Mouse (Mus musculus) limb, embryonic 11.5 days (tissue): Measurements from ENCODE around the gene Fabp3. TPM values are rescaled to one million over a fixed set of nuclear protein-coding genes. Genes with fewer than 3 reads are reported as not detected.
A peak's percentile ranks its signal among the peaks of the same experiment; 100 is the strongest.

Source experiments
- ATAC-seq: fragments of 200-750 bp; cut with Nextera tagmentation; 2 replicates; pipeline ENCODE4 v1.8.0; 2017; ENCODE audit warnings: low read depth; ENCODE audit not compliant: insufficient number of reproducible peaks, low FRiP score, low TSS enrichment
- DNase-seq: peaks from one replicate; pipeline ENCODE4 v3.0.0-alpha.2; 2015; ENCODE audit warnings: low spot score
- H3K27ac ChIP-seq: fragments of 300-500 bp; sonication (generic); replicated peaks from 2 replicates; pipeline ENCODE4 v1.5.1; 2014; ENCODE audit warnings: low read depth, mild to moderate bottlenecking, low read length
- H3K27me3 ChIP-seq: fragments of 300-500 bp; sonication (generic); 2 replicates; pipeline ENCODE4 v1.6.1; 2014; ENCODE audit warnings: mild to moderate bottlenecking, low read length, mixed read lengths; ENCODE audit not compliant: control insufficient read depth, insufficient read depth
- H3K36me3 ChIP-seq: fragments of 300-500 bp; sonication (generic); 2 replicates; pipeline ENCODE4 v1.6.1; 2014; ENCODE audit warnings: mild to moderate bottlenecking, low read length, moderate library complexity, mixed read lengths; ENCODE audit not compliant: control insufficient read depth, insufficient read depth
- H3K4me1 ChIP-seq: fragments of 300-500 bp; sonication (generic); 2 replicates; pipeline ENCODE4 v1.6.1; 2014; ENCODE audit warnings: low read length, mixed read lengths; ENCODE audit not compliant: control insufficient read depth, insufficient read depth
- H3K4me2 ChIP-seq: fragments of 300-500 bp; sonication (generic); 2 replicates; pipeline ENCODE4 v1.6.1; 2014; ENCODE audit warnings: low read depth, mild to moderate bottlenecking, moderate library complexity; ENCODE audit not compliant: severe bottlenecking
- H3K4me3 ChIP-seq: fragments of 300-500 bp; sonication (generic); 2 replicates; pipeline ENCODE4 v1.5.1; 2014; ENCODE audit warnings: low read depth, low read length
- H3K9ac ChIP-seq: fragments of 300-500 bp; sonication (generic); 2 replicates; pipeline ENCODE4 v1.6.1; 2014; ENCODE audit warnings: mild to moderate bottlenecking, low read length
- H3K9me3 ChIP-seq: fragments of 300-500 bp; sonication (generic); 2 replicates; pipeline ENCODE4 v1.6.1; 2016; ENCODE audit warnings: low read length; ENCODE audit not compliant: control insufficient read depth
- WGBS: fragments of 180-500 bp; shearing (Covaris S2); extraction: QIAGEN DNeasy Blood & Tissue Kit; methylation state at CpG from one replicate; pipeline ENCODE4 v1.1.7; 2014; 5-methylcytosine and 5-hydroxymethylcytosine counted together
- polyA plus RNA-seq: library from polyadenylated mRNA; unstranded; fragments of >200 nt; fragmentation: Nextera tagmentation; extraction: Ambion mirVana; gene quantifications from 2 replicates; pipeline ENCODE4 v1.2.1, GENCODE M21; 2014

The Fabp3 gene
- polyA plus RNA-seq, 1 experiment from 2014 or later: 5.1 TPM

- H3K4me1 ChIP-seq: no peaks in the 10 kb centered on the region
- H3K9me3 ChIP-seq: no peaks in the 10 kb centered on the region
- H3K4me3 ChIP-seq: no peak overlapping the region
- ATAC-seq: no peak
- no peaks in the 10 kb centered on the region for H3K27me3 ChIP-seq
- no peak overlapping the region for H3K9ac ChIP-seq
- H3K4me2 ChIP-seq: no peak overlapping the region
- H3K36me3 ChIP-seq: peaks cover 11% of the 10 kb centered on the region
- WGBS: 81% methylated on average over 1 of the region's 1 CpGs
- no peak for DNase-seq
- no peak overlapping the region for H3K27ac ChIP-seq
These were observed 14.8 kb downstream of the Fabp3 start for GRCm38 (mm10) chr4:130323165-130323564.

GRCm38 (mm10) chr4:130323607-130324006 lies 15.2 kb downstream of the Fabp3 start:
- Histone ChIP-seq H3K27me3 (no peaks in the 10 kb centered on the region), H3K4me2 (no peak overlapping the region)
- WGBS: 85% methylated on average over 5 of the region's 5 CpGs

GRCm38 (mm10) chr4:130325446-130325845 lies 17.1 kb downstream of the Fabp3 start:
- no peak for ATAC-seq
- 90% methylated on average over 2 of the region's 2 CpGs for WGBS
- H3K9me3 ChIP-seq: no peaks in the 10 kb centered on the region
- no peak for DNase-seq
- H3K4me2 ChIP-seq: no peak overlapping the region
- no peaks in the 10 kb centered on the region for H3K27me3 ChIP-seq
- H3K4me3 ChIP-seq: no peak overlapping the region
- no peaks in the 10 kb centered on the region for H3K4me1 ChIP-seq
- no peak overlapping the region for H3K27ac ChIP-seq
- peaks cover 11% of the 10 kb centered on the region for H3K36me3 ChIP-seq
- H3K9ac ChIP-seq: no peak overlapping the region

More at GRCm38 (mm10) chr4:130323607-130324006, 15.2 kb downstream of the Fabp3 start:
- H3K4me1 ChIP-seq: no peaks in the 10 kb centered on the region
- H3K4me3 ChIP-seq: no peak overlapping the region
- ATAC-seq (no peak), DNase-seq (no peak)
- H3K9me3 ChIP-seq: no peaks in the 10 kb centered on the region
- no peak overlapping the region for H3K27ac ChIP-seq
- no peak overlapping the region for H3K9ac ChIP-seq
- peaks cover 11% of the 10 kb centered on the region for H3K36me3 ChIP-seq

GRCm38 (mm10) chr4:130327366-130327765 lies 19.0 kb downstream of the Fabp3 start:
- H3K9me3 ChIP-seq: no peaks in the 10 kb centered on the region
- H3K36me3 ChIP-seq: peaks cover 3% of the 10 kb centered on the region
- no peak overlapping the region for H3K4me3 ChIP-seq
- no peak overlapping the region for H3K4me2 ChIP-seq
- H3K27ac ChIP-seq: no peak overlapping the region
- no peaks in the 10 kb centered on the region for H3K27me3 ChIP-seq
- no peak overlapping the region for H3K9ac ChIP-seq
- WGBS: 87% methylated on average over 9 of the region's 9 CpGs
- ATAC-seq (no peak), DNase-seq (no peak)
- H3K4me1 ChIP-seq: no peaks in the 10 kb centered on the region

DNA sequence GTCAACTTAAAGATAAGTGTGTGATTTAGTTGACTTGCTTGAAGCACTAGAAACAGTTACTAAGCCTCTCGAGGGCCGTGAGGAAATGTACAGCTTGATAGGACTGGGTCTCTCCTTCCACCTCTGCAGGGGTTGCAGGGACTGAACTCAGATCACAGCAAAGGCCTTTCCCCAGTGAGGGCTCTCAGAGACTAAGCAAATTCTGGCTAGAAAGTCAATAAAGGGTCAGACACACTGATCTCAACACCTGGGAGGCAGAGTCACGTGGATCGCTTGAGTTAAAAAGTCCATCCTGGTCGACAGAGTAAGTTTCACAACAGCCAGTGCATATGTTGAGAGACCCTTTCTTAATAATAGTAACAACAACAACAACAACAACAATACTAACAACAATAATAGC lies 27.5 kb downstream of the Fabp3 start:
- DNase-seq (no peak), ATAC-seq (no peak)
- no peak overlapping the region for H3K4me3 ChIP-seq
- no peaks in the 10 kb centered on the region for H3K27me3 ChIP-seq
- H3K9me3 ChIP-seq: no peaks in the 10 kb centered on the region
- H3K4me2 ChIP-seq: no peak overlapping the region
- H3K9ac ChIP-seq: no peak overlapping the region
- 92% methylated on average over 5 of the region's 5 CpGs for WGBS
- no peak overlapping the region for H3K27ac ChIP-seq
- no peaks in the 10 kb centered on the region for H3K4me1 ChIP-seq
- H3K36me3 ChIP-seq: peaks cover 13% of the 10 kb centered on the region

GRCm38 (mm10) chr4:130341691-130342090 lies 33.3 kb downstream of the Fabp3 start:
- WGBS: 37% methylated on average over 4 of the region's 4 CpGs
- H3K4me3 ChIP-seq: no peak overlapping the region
- no peaks in the 10 kb centered on the region for H3K9me3 ChIP-seq
- no peak overlapping the region for H3K4me2 ChIP-seq
- H3K9ac ChIP-seq: no peak overlapping the region
- no peaks in the 10 kb centered on the region for H3K27me3 ChIP-seq
- H3K36me3 ChIP-seq: peaks cover 8% of the 10 kb centered on the region
- H3K4me1 ChIP-seq: no peaks in the 10 kb centered on the region
- ATAC-seq (no peak), DNase-seq (peak; percentile 72)
- no peak overlapping the region for H3K27ac ChIP-seq

GRCm38 (mm10) chr4:130349666-130350065 lies 41.3 kb downstream of the Fabp3 start:
- ATAC-seq (no peak), DNase-seq (no peak)
- WGBS: 94% methylated on average over 6 of the region's 6 CpGs
- H3K36me3 ChIP-seq: peaks cover 10% of the 10 kb centered on the region
- no peak overlapping the region for H3K9ac ChIP-seq
- H3K9me3 ChIP-seq: no peaks in the 10 kb centered on the region
- H3K27me3 ChIP-seq: no peaks in the 10 kb centered on the region
- no peak overlapping the region for H3K27ac ChIP-seq
- H3K4me3 ChIP-seq: no peak overlapping the region
- no peaks in the 10 kb centered on the region for H3K4me1 ChIP-seq
- H3K4me2 ChIP-seq: no peak overlapping the region

DNA sequence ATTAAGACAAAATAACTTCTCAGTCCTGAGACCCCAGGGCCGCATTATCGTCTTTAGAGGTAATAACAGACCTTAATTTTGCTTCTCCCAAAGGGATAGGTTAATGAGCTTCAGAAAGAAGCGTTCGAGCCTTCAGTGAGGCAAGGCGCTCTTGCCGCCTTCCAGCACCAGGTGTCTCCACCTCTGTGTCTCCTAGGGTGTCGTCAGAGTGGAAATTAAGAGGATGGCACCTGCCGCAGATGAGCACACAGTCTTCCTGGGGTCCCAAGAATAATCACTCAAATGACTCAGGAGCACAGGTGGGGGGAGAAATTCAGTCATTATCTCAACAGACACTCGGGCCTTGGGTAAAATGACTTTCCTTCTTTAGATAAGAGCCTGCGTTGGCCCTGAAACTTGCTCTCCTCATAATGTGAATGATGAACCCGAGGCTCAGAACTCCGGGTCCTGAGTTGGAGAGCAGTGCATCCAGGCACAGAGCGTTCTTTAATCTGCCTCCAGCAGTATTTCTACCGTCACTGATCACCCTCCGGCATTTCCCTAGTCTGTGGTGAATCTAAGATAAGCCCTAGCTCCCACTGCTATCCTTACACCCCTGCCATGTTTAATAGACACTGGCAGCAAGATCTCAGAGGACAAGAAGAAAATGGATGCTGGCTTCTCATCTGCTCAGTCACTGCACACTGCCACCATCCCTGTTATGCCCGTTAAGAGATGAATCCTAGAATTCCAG lies 42.5 kb downstream of the Fabp3 start:
- WGBS: 89% methylated on average over 16 of the region's 16 CpGs
- Histone ChIP-seq H3K4me3 (no peak overlapping the region), H3K4me1 (no peaks in the 10 kb centered on the region), H3K9me3 (no peaks in the 10 kb centered on the region), H3K36me3 (peaks cover 10% of the 10 kb centered on the region), H3K27ac (no peak overlapping the region), H3K27me3 (no peaks in the 10 kb centered on the region), H3K4me2 (no peak overlapping the region), H3K9ac (no peak overlapping the region)
- ATAC-seq: no peak
- no peak for DNase-seq

DNA sequence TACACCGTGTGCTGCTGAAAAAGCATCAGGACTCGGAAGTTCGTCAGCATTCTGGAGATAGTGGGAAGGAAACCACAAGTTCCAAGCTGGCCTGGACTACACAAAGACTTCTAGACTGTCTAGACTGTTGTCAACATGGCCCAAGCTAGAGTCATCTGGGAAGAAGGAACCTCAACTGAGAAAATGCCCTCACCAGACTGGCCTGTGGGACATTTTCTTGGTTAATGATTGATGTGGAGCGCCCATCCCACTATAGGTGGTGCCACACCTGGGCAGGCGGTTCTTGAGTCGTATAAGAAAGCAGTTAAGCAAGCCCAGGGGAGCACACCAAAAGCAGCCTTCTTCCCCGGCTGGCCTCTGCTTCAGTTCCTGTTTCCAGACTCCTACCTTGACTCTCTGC lies 44.2 kb downstream of the Fabp3 start:
- Histone ChIP-seq H3K4me2 (no peak overlapping the region), H3K9me3 (no peaks in the 10 kb centered on the region), H3K9ac (no peak overlapping the region), H3K4me3 (no peak overlapping the region), H3K4me1 (no peaks in the 10 kb centered on the region), H3K27ac (no peak overlapping the region), H3K36me3 (peaks cover 10% of the 10 kb centered on the region), H3K27me3 (no peaks in the 10 kb centered on the region)
- WGBS: 91% methylated on average over 7 of the region's 7 CpGs
- ATAC-seq: no peak
- no peak for DNase-seq
